Comparison of ENCODE assay signal across 18 mouse cellular contexts in genomic region chr11:4840942-4841526, GRCm38 (mm10). TPM values are rescaled to one million over a fixed set of nuclear protein-coding genes. Genes with fewer than 3 reads are reported as not detected.
DNase-seq lines count a peak whose midpoint lies in the region; ATAC-seq and TF ChIP-seq lines count a peak whose summit lies in the region.
"Had no signal": no experiment of that assay in that cellular context is flagged by ENCODE, and none has a peak within 500 bp of the region (broad histone marks: within the 10 kb centered on the region; RNA-seq: fewer than 3 reads in every experiment).

No protein-coding gene starts in this region.

- no peak for DNase-seq in liver, postnatal 0 days
- no peak for DNase-seq in liver, embryonic 11.5 days (ENCODE audit: low spot score)
- DNase-seq in 3134 (ENCODE audit: extremely low read depth, insufficient read length, low spot score) (peak; percentile 48), 416B (ENCODE audit: low read depth) (peak; percentile 79)
- no peak for DNase-seq in right cerebral cortex, postnatal 36 days (ENCODE audit: low spot score in 2 of 2)
- no peak for DNase-seq in midbrain, embryonic 10.5 days (ENCODE audit: low spot score)
- DNase-seq: adrenal gland, postnatal 10 days; cerebellum, adult 11-12 months; cerebellum, adult 9-10 months; cerebellum, postnatal 25 days; gastrocnemius, postnatal 10 days; heart, postnatal 36 days had no signal

- no peak for TF ChIP-seq CTCF in liver, postnatal 0 days (IDR thresholded peaks at IDR 0.05; ENCODE audit: low read depth)

- ATAC-seq in liver, postnatal 0 days = no peak
- no peak for ATAC-seq in liver, embryonic 11.5 days (replicated peaks; ENCODE audit: low FRiP score)
- peak; percentile 46 for ATAC-seq in granulocyte monocyte progenitor cell, adult 5-6 weeks (replicated peaks; ENCODE audit: poor library complexity, severe bottlenecking)
- ATAC-seq: forebrain, embryonic 15.5 days had no signal

- no peaks in the 10 kb centered on the region for H3K36me3 ChIP-seq in liver, postnatal 0 days (replicated peaks; ENCODE audit: insufficient read depth, low read length)
- H3K36me3 ChIP-seq in liver, embryonic 11.5 days (ENCODE audit: control insufficient read depth, insufficient read depth, low read length) = no peaks in the 10 kb centered on the region
- H3K36me3 ChIP-seq in midbrain, embryonic 10.5 days = no peaks in the 10 kb centered on the region
- H3K36me3 ChIP-seq: forebrain, embryonic 15.5 days; heart, embryonic 13.5 days; hindbrain, embryonic 15.5 days had no signal

- H3K4me2 ChIP-seq in liver, postnatal 0 days (ENCODE audit: low read depth, low read length) = no peak overlapping the region
- H3K4me2 ChIP-seq in liver, embryonic 11.5 days = no peak overlapping the region
- H3K4me2 ChIP-seq: embryonic facial prominence, embryonic 12.5 days; forebrain, embryonic 15.5 days; heart, embryonic 13.5 days; hindbrain, embryonic 15.5 days had no signal

- H3K27ac ChIP-seq in liver, postnatal 0 days (ENCODE audit: low read depth) = 0 out of 2 replicates have a peak overlapping the region, but pooled peaks have one; percentile 24
- no peak overlapping the region for H3K27ac ChIP-seq in liver, embryonic 11.5 days (ENCODE audit: low read depth, low read length)
- no peak overlapping the region for H3K27ac ChIP-seq in midbrain, embryonic 10.5 days (replicated peaks)
- H3K27ac ChIP-seq: embryonic facial prominence, embryonic 12.5 days; forebrain, embryonic 15.5 days; heart, embryonic 13.5 days; hindbrain, embryonic 15.5 days had no signal

- no peaks in the 10 kb centered on the region for H3K9me3 ChIP-seq in liver, postnatal 0 days (ENCODE audit: low read length)
- H3K9me3 ChIP-seq in liver, embryonic 11.5 days (ENCODE audit: control insufficient read depth, low read length) = no peaks in the 10 kb centered on the region
- H3K9me3 ChIP-seq in midbrain, embryonic 10.5 days (replicated peaks) = no peaks in the 10 kb centered on the region
- H3K9me3 ChIP-seq: embryonic facial prominence, embryonic 12.5 days; forebrain, embryonic 15.5 days; heart, embryonic 13.5 days; hindbrain, embryonic 15.5 days had no signal

- H3K27me3 ChIP-seq in liver, postnatal 0 days (ENCODE audit: insufficient read depth, low read length) = no peaks in the 10 kb centered on the region
- no peaks in the 10 kb centered on the region for H3K27me3 ChIP-seq in liver, embryonic 11.5 days (replicated peaks; ENCODE audit: control insufficient read depth, insufficient read depth, low read length)
- H3K27me3 ChIP-seq in midbrain, embryonic 10.5 days (ENCODE audit: low read depth, poor library complexity, severe bottlenecking) = no peaks in the 10 kb centered on the region
- H3K27me3 ChIP-seq: CH12.LX; embryonic facial prominence, embryonic 12.5 days; forebrain, embryonic 15.5 days; heart, embryonic 13.5 days; hindbrain, embryonic 15.5 days had no signal

- WGBS in liver, postnatal 0 days (ENCODE audit: insufficient replicate concordance) = 58% methylated on average over 3 of the region's 3 CpGs
- 85% methylated on average over 3 of the region's 3 CpGs for WGBS in liver, embryonic 11.5 days
- WGBS in midbrain, embryonic 10.5 days = 88% methylated on average over 3 of the region's 3 CpGs

- no peak for TF ChIP-seq EP300 in liver, postnatal 0 days (IDR thresholded peaks at IDR 0.05; ENCODE audit: low read depth)

- peaks cover 4% of the 10 kb centered on the region; the same call in 1 of the 2 replicates for H3K4me1 ChIP-seq in liver, postnatal 0 days (ENCODE audit: insufficient read depth)
- 0 out of 2 replicates have a peak, but pooled peaks cover 3% of the 10 kb centered on the region for H3K4me1 ChIP-seq in liver, embryonic 11.5 days (replicated peaks; ENCODE audit: control insufficient read depth, insufficient read depth, low read length)
- H3K4me1 ChIP-seq in midbrain, embryonic 10.5 days = no peaks in the 10 kb centered on the region
- H3K4me1 ChIP-seq: embryonic facial prominence, embryonic 12.5 days; forebrain, embryonic 15.5 days; hindbrain, embryonic 15.5 days had no signal

- H3K9ac ChIP-seq in liver, postnatal 0 days (replicated peaks) = no peak overlapping the region
- H3K9ac ChIP-seq in liver, embryonic 11.5 days (ENCODE audit: low read depth, low read length) = no peak overlapping the region
- H3K9ac ChIP-seq: embryonic facial prominence, embryonic 12.5 days; forebrain, embryonic 15.5 days; heart, embryonic 13.5 days; hindbrain, embryonic 15.5 days had no signal

- no peak overlapping the region for H3K4me3 ChIP-seq in liver, postnatal 0 days (ENCODE audit: low read depth, low read length)
- no peak overlapping the region for H3K4me3 ChIP-seq in liver, embryonic 11.5 days (ENCODE audit: low read depth, low read length)
- no peak overlapping the region for H3K4me3 ChIP-seq in midbrain, embryonic 10.5 days
- H3K4me3 ChIP-seq: embryonic facial prominence, embryonic 12.5 days; forebrain, embryonic 15.5 days; heart, embryonic 13.5 days; hindbrain, embryonic 15.5 days had no signal

RNA-seq across cellular contexts. Expression of gene Nf2, which starts 8.3 kb away (rescaled TPM):
- 5.8 and 7.9 TPM in 2 replicates for polyA plus RNA-seq in liver, postnatal 0 days (2015; fragmentation: Nextera tagmentation; extraction: Ambion mirVana)
- 37.4 and 40.1 TPM in 2 replicates for polyA plus RNA-seq in liver, embryonic 11.5 days (2014; fragmentation: Nextera tagmentation; extraction: Ambion mirVana)
- 35.6 and 45.1 TPM in 2 replicates for total RNA-seq in granulocyte monocyte progenitor cell, adult 5-6 weeks (2014; fragmentation: Nextera tagmentation)
- 48.0 and 73.3 TPM in 2 replicates for total RNA-seq in granulocyte monocyte progenitor cell, adult 5-6 weeks (2017)
- polyA plus RNA-seq in midbrain, embryonic 10.5 days (2016; fragmentation: Nextera tagmentation; extraction: Ambion mirVana) = 55.5 and 65.1 TPM in 2 replicates

RNA-seq across cellular contexts. Expression of gene Nipsnap1, which starts 32.7 kb away (rescaled TPM):
- polyA plus RNA-seq in liver, postnatal 0 days (2015; fragmentation: Nextera tagmentation; extraction: Ambion mirVana) = 135 and 136 TPM in 2 replicates
- 89.8 and 92.7 TPM in 2 replicates for polyA plus RNA-seq in liver, embryonic 11.5 days (2014; fragmentation: Nextera tagmentation; extraction: Ambion mirVana)
- total RNA-seq in granulocyte monocyte progenitor cell, adult 5-6 weeks (2014; fragmentation: Nextera tagmentation) = 13.4 and 22.3 TPM in 2 replicates
- 17.5 and 20.0 TPM in 2 replicates for total RNA-seq in granulocyte monocyte progenitor cell, adult 5-6 weeks (2017)
- polyA plus RNA-seq in midbrain, embryonic 10.5 days (2016; fragmentation: Nextera tagmentation; extraction: Ambion mirVana) = 70.8 and 81.2 TPM in 2 replicates

RNA-seq across cellular contexts. Expression of gene Thoc5, which starts 54.1 kb away (rescaled TPM):
- 7.8 and 8.3 TPM in 2 replicates for polyA plus RNA-seq in liver, postnatal 0 days (2015; fragmentation: Nextera tagmentation; extraction: Ambion mirVana)
- 40.5 and 42.5 TPM in 2 replicates for polyA plus RNA-seq in liver, embryonic 11.5 days (2014; fragmentation: Nextera tagmentation; extraction: Ambion mirVana)
- 25.7 and 29.8 TPM in 2 replicates for total RNA-seq in granulocyte monocyte progenitor cell, adult 5-6 weeks (2014; fragmentation: Nextera tagmentation)
- total RNA-seq in granulocyte monocyte progenitor cell, adult 5-6 weeks (2017) = 54.6 and 67.6 TPM in 2 replicates
- polyA plus RNA-seq in midbrain, embryonic 10.5 days (2016; fragmentation: Nextera tagmentation; extraction: Ambion mirVana) = 54.9 and 57.9 TPM in 2 replicates

Comparison
In these comparisons a context has a peak if more than half of its experiments do, and no peak if none do; other contexts are left out.
1. DNase-seq: peak in 3134 (single experiment) and 416B (single experiment); none in liver, postnatal 0 days (single experiment), liver, embryonic 11.5 days (single experiment), right cerebral cortex, postnatal 36 days (0 of 2) and midbrain, embryonic 10.5 days (single experiment).